Mouse (Mus musculus) effector memory CD4-positive, alpha-beta T cell, adult 5 months (primary cell): ENCODE results near the gene Ppp2r3c. TPM values are rescaled to one million over a fixed set of nuclear protein-coding genes. Genes with fewer than 3 reads are reported as not detected.

ENCODE experiments used
- polyA plus RNA-seq: library from polyadenylated mRNA; unstranded; fragments of 100-300 nt; shearing (Covaris generic); gene quantifications from one replicate; pipeline ENCODE4 v1.2.1, GENCODE M21; 2017

The Ppp2r3c gene
- 14.5 TPM for polyA plus RNA-seq

DNA sequence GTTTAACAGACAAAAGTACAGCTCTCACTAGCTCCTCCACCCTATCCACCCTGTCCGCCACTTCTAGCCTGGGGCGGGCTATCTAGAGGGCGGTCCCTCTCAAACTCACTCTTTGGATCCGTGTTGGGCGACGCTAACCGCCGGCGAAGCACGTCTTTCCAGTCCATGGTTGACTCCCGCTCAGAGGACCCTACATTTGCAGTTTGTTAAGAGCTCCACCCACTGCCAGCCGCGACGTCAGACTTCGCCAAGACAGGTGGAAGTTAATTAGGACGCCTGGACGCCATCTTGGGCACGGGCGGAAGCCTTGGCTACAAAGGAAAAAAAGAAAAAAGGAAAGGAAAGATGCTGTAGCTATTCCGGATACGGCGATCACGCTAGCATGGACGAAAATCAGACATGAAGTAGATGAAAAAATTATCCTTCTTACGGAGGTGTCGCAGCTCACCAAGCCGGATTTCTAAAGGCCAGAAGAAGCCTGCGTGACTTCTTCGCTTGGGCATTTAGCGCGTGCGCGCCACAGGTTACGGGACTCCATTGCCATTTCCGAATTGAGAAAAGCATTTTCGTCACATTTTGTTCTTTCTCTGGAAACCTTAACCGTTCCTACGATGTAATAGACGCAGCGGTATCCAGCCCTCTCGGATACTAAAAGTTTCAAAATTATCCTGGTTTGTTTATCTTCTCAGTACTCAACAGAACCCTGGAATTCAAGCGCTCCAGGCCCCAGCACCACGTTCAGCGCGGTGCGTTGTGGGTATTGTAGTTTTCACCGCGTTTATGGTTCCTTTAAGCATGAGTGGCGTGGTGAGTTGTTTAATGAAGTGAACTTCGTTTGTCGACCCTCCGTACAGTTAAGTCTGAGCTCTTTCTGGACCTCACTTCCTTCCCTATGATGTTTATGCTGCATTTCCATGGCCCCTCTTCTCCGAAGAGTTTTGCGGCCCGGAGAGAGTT is at the start of gene Ppp2r3c:
Gene Ppp2r3c (minus strand): TSS at position 514 of the 957 bp plus-strand sequence.

DNA sequence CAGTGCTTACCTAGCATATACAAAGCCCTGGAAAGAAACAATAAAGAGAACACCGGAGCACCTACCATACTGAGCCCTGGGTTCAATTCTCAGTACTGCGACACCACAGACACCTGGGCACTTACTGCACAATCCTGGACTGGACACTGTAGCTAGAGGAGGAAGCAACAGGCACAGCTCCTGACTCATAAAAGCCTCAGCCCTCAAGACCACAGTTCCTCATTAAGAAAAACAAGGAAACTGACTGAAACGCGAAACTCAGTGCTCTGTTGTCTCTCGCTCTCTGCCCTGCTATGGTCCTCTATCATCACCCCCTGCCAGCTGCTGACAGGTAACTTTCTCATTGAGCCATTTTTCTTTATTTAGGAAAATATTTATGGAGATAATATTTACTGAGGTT is 3.5 kb downstream of the Ppp2r3c start, which contains the start of gene 1110008L16Rik:
Gene 1110008L16Rik (plus strand): TSS at position 242 of the 400 bp plus-strand sequence.

DNA sequence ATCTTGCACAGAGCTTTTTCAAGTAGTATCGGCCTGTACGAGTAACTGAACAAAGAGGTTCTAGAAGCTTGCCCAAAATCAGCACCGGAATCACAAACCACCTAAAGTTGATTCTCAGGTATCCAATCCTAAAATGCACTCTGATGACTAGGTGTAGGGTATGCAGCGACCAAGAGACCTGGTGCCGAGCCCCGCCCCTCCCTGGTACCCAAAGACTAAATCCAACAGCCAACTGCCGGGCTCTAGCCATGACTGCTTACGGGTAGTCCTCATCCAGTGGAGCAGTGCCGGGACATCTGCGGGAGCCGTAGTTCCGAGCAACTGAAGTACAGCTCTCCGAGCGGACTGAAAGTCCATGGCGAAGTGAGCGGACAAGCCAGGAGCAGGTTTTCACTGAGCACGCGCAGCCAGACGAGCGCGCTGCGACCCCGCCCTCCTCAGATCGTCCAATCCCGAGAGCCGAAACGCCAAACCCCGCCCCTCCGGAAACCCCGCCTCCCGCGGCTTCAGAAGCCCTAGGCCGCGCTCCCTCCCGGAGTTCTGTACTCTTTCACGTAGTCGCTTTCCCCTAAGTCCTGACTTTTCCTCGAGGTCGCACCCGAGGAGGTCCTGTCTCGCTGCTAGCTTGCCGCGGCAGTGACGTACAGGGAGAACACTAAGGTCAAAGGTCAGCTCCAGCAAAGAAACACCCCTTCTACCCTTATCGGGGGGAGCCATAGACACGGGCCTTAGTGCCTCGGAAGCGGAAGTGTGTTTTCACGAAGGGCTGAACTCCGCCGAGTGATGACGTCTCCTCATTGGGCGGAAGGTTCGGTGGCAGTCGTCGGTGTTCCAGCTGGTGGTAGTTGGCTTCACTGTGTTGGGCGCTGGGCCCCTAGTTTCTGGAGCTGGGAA is 72.9 kb downstream of the Ppp2r3c start, which contains the start of gene Srp54c:
Gene Srp54c (plus strand): TSS at position 543 of the 894 bp plus-strand sequence.

Other genes with a start within 250 kb of the Ppp2r3c start
- gene 2700097O09Rik, start 222.9 kb downstream of the Ppp2r3c start, polyA plus RNA-seq = 30.5 TPM
- 179 TPM for gene Srp54a, start 222.7 kb downstream of the Ppp2r3c start, polyA plus RNA-seq
- gene Fam177a, start 178.5 kb downstream of the Ppp2r3c start, polyA plus RNA-seq = 50.0 TPM
- gene Srp54b, start 147.9 kb downstream of the Ppp2r3c start, polyA plus RNA-seq = 64.4 TPM
- not detected for gene 1700047I17Rik2, start 103.4 kb downstream of the Ppp2r3c start, polyA plus RNA-seq
- 105 TPM for gene Srp54c, start 72.8 kb downstream of the Ppp2r3c start, polyA plus RNA-seq
- gene 1110008L16Rik, start 3.4 kb downstream of the Ppp2r3c start, polyA plus RNA-seq = 6.6 TPM
- gene Psma6, start 81.2 kb upstream of the Ppp2r3c start, polyA plus RNA-seq = 165 TPM
- gene Nfkbia, start 189.6 kb upstream of the Ppp2r3c start, polyA plus RNA-seq = 2,506 TPM